Mouse (Mus musculus) lung, postnatal 36 days (tissue): ENCODE measurements at regions not wholly inside any gene's neighbourhood (a gene's known extent, or its start where the extent isn't known, plus 50 kb on each side); places are given as distances from the start of the nearest gene placed in this dataset.

Experiments
- DNase-seq: peaks from one replicate; pipeline ENCODE4 v3.0.0; 2022; ENCODE audit warnings: mixed read lengths

DNA sequence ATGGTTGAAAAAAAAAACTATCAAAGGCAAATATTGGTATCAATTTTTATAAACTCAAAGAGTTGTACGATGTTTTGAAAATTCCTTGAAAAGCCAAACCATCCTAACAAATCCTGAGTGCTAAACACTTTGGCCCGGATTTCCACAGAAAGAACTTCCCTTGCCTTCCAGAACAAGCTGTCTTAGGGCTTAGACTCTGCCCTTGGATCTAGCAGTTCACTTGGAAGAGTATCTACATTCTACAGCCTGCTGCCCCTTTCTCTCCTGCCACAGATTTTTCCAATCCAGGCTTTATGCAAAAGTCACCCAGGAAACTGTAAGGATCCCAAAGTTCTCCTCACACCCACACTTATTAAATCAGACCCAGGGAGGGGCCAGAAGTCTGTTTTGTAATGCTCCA, 57.6 kb upstream of the Gdf10 start:
- DNase-seq: no peak

- DNase-seq: no peak
These were observed 55.7 kb upstream of the Gdf10 start for GRCm38 (mm10) chr14:33867674-33868073.
